Mouse (Mus musculus) frontal cortex, postnatal 14 days (tissue): ENCODE measurements at regions not wholly inside any gene's neighbourhood (a gene's known extent, or its start where the extent isn't known, plus 50 kb on each side); places are given as distances from the start of the nearest gene placed in this dataset.

Experiments used
- DNase-seq, 2 experiments: peaks; one replicate each; pipeline ENCODE4 v3.0.0; 2022; ENCODE audit warnings: low spot score in 2 of 2

GRCm38 (mm10) chr11:112722936-112723335 lies 59.1 kb upstream of the Sox9 start:
- DNase-seq = no peak

DNA sequence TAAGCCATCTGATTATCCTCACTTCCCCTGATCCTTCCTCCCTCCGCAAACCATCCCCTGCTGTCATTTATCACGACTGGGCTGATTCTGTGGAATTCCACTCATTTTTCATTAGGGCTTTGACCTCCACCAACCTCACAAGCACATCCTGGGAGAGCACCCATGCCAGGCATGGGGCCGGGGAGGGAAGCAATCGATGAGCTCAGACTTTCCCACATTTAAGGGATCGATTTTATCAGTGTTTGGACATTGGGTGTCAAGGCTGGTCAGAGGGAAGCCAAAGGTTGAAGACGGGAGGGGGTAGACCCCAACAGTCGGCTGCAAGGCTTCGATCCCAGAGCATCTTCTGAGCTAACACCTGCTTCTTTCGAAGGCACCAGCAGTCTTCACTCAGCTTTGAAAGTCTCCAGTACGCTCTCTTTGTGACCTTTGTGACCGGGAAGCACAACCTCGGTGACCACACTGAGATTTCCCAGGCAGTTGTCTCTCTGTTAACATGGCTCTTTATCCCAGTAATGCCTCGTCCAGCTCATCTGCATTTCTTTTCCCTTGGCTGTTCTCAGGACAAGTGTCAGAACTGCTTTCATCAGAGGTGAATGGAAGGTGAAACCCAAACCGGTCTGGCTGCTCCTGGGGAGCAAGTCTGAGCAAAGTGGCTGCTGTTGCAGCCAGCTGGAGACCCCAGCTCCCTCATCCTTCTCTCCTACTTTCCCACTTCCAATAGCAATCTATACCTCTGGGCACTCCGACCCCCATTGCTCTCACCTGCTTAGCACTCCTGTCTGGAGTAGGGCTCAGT lies 53.7 kb upstream of the Sox9 start:
- DNase-seq = no peak
